Mouse (Mus musculus) forebrain, embryonic 12.5 days (tissue): Measurements from ENCODE around the gene Ahcyl1. TPM values are rescaled to one million over a fixed set of nuclear protein-coding genes. Genes with fewer than 3 reads are reported as not detected.

Experiments used
- ATAC-seq: fragments of 200-750 bp; cut with Nextera tagmentation; 2 replicates; pipeline ENCODE4 v1.8.0; 2017; ENCODE audit warnings: moderate TSS enrichment; ENCODE audit not compliant: low FRiP score
- H3K27ac ChIP-seq: fragments of 300-500 bp; sonication (generic); 2 replicates; pipeline ENCODE4 v1.5.1; 2016; ENCODE audit warnings: mild to moderate bottlenecking
- H3K27me3 ChIP-seq: fragments of 300-500 bp; sonication (generic); 2 replicates; pipeline ENCODE4 v1.6.1; 2016; ENCODE audit warnings: mild to moderate bottlenecking
- H3K36me3 ChIP-seq: fragments of 300-500 bp; sonication (generic); replicated peaks from 2 replicates; pipeline ENCODE4 v1.6.1; 2016; ENCODE audit warnings: mild to moderate bottlenecking
- H3K4me1 ChIP-seq: fragments of 300-500 bp; sonication (generic); 2 replicates; pipeline ENCODE4 v1.6.1; 2016
- H3K4me2 ChIP-seq: fragments of 300-500 bp; sonication (generic); 2 replicates; pipeline ENCODE4 v1.6.1; 2016; ENCODE audit warnings: mild to moderate bottlenecking, moderate library complexity
- H3K4me3 ChIP-seq: fragments of 300-500 bp; sonication (generic); replicated peaks from 2 replicates; pipeline ENCODE4 v1.5.1; 2016; ENCODE audit warnings: mild to moderate bottlenecking
- H3K9ac ChIP-seq: fragments of 300-500 bp; sonication (generic); 2 replicates; pipeline ENCODE4 v1.6.1; 2016; ENCODE audit warnings: mild to moderate bottlenecking
- H3K9me3 ChIP-seq: fragments of 300-500 bp; sonication (generic); 2 replicates; pipeline ENCODE4 v1.6.1; 2016
- WGBS: fragments of 180-500 bp; shearing (Covaris S2); methylation state at CpG from one replicate; pipeline ENCODE4 v1.1.7; 2016; 5-methylcytosine and 5-hydroxymethylcytosine counted together
- polyA plus RNA-seq: library from polyadenylated mRNA; unstranded; fragments of >200 nt; fragmentation: Nextera tagmentation; extraction: Ambion mirVana; gene quantifications from 2 replicates; pipeline ENCODE4 v1.2.1, GENCODE M21; 2016

Ahcyl1 gene
- polyA plus RNA-seq, 1 experiment from 2014 or later, result 124 TPM

DNA sequence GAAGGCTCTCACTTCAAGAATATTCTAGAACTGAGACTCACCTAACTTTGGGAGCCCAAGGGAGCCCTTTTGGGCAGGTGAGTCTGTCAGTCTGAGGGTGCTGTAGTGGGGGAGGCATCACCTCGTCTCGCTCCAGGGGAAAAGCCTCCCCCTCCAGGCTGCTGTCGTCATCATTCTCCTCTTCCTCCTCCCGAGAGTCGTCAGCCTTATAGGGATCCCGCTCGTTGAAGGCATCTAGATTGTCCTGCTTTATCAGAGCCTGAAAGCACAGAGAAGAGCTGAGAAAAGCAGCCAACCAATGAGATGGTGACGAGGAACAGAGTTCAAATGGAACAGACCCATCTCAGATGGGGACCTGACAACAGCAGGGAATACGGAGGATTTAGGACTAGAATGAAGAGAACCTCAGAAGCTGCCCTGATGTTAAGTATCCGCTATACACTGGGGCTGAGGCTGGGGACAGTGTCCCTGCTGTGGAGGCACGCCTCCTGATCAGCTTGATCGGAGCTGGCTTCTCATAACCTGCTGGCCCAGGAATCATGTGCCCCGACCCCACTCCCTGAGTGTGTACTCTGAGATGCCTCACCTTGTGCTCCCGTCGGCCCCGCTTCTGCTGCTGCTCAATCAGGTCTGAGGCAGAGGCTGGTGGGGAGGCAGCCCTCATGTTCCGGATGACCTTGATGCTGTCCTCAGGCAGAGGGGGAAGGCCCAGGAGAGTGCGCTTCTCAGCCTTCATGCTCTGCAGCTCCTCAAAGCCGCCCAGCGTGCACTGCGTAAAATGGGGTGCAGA is 74.9 kb downstream of the Ahcyl1 start:
- H3K36me3 ChIP-seq, result peaks cover 96% of the 10 kb centered on the region
- no peak overlapping the region for H3K27ac ChIP-seq
- no peaks in the 10 kb centered on the region for H3K9me3 ChIP-seq
- no peak overlapping the region for H3K4me2 ChIP-seq
- no peak overlapping the region for H3K9ac ChIP-seq
- no peaks in the 10 kb centered on the region for H3K4me1 ChIP-seq
- H3K27me3 ChIP-seq, result no peaks in the 10 kb centered on the region
- H3K4me3 ChIP-seq, result no peak overlapping the region
- ATAC-seq, result no peak
- 91% methylated on average over 21 of the region's 21 CpGs for WGBS

DNA sequence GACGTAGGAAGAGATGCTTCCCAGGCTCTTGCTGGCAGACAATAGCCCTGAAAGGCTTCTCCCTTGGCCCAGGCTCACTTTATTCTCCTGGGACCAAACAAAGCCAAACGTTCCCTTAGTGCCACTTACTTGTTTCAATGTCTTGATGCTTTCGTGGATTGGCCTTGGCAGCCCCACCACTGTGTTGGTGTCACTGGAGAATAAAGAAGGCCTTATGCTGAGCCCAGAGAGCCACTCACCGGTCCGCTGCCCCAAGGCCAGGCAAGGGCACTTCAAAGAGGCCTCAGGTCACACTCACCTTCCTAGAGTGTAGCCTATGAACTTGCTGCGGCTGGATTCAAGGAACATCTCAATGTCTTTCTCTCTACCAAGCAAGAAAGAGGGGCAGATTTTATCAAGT is 76.4 kb downstream of the Ahcyl1 start:
- peaks cover 96% of the 10 kb centered on the region for H3K36me3 ChIP-seq
- no peak overlapping the region for H3K4me2 ChIP-seq
- H3K27ac ChIP-seq, result no peak overlapping the region
- no peak overlapping the region for H3K9ac ChIP-seq
- H3K4me1 ChIP-seq, result no peaks in the 10 kb centered on the region
- no peaks in the 10 kb centered on the region for H3K27me3 ChIP-seq
- 89% methylated on average over 6 of the region's 6 CpGs for WGBS
- H3K9me3 ChIP-seq, result no peaks in the 10 kb centered on the region
- no peak overlapping the region for H3K4me3 ChIP-seq
- no peak for ATAC-seq

DNA sequence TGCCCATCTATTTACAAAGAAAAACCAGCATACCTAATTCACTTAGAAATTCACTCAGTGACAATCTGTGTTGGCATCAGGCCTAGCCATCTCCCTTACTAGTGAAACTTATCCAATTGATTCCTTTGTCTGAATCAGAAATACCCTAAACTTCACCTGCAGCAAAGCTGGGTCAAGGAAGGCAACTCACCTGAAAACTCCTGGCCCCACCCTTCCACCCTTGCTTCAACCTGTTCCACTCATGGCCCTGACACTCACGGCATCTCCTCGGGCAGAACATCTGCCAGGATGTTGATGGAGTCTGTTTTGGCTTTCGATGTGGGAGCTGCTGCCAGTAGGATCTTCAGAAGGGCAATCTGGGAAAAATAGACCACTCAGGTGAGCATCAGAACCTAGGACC is 78.6 kb downstream of the Ahcyl1 start:
- no peak overlapping the region for H3K4me3 ChIP-seq
- ATAC-seq, result no peak
- no peak overlapping the region for H3K27ac ChIP-seq
- H3K27me3 ChIP-seq, result no peaks in the 10 kb centered on the region
- no peak overlapping the region for H3K9ac ChIP-seq
- no peaks in the 10 kb centered on the region for H3K9me3 ChIP-seq
- no peaks in the 10 kb centered on the region for H3K4me1 ChIP-seq
- 94% methylated on average over 3 of the region's 3 CpGs for WGBS
- peaks cover 96% of the 10 kb centered on the region for H3K36me3 ChIP-seq
- H3K4me2 ChIP-seq, result no peak overlapping the region

Other genes starting within 250 kb of the Ahcyl1 start
- gene Kcnc4, start 237.0 kb downstream of the Ahcyl1 start, polyA plus RNA-seq, result 0.32 and 0.47 TPM in 2 replicates
- gene Slc6a17, start 178.5 kb downstream of the Ahcyl1 start, polyA plus RNA-seq, result 5.7 and 8.3 TPM in 2 replicates
- gene Ubl4b, start 141.5 kb downstream of the Ahcyl1 start, polyA plus RNA-seq, result 0.19 and 0.27 TPM in 2 replicates
- gene Alx3, start 101.5 kb downstream of the Ahcyl1 start, polyA plus RNA-seq, result 8.3 and 8.7 TPM in 2 replicates
- not detected in 2 replicates for gene Gm10961, start 65.2 kb downstream of the Ahcyl1 start, polyA plus RNA-seq
- gene Strip1, start 64.9 kb downstream of the Ahcyl1 start, polyA plus RNA-seq, result 115 and 120 TPM in 2 replicates
- gene Csf1, start 63.9 kb upstream of the Ahcyl1 start, polyA plus RNA-seq, result 6.1 and 8.3 TPM in 2 replicates
- not detected in 2 replicates for gene Eps8l3, start 180.7 kb upstream of the Ahcyl1 start, polyA plus RNA-seq
- 225 and 230 TPM in 2 replicates for gene Gstm5, start 199.3 kb upstream of the Ahcyl1 start, polyA plus RNA-seq
- 63.8 and 66.8 TPM in 2 replicates for gene Gstm7, start 235.3 kb upstream of the Ahcyl1 start, polyA plus RNA-seq
- 10.7 and 12.0 TPM in 2 replicates for gene Gstm6, start 247.2 kb upstream of the Ahcyl1 start, polyA plus RNA-seq